Mouse (Mus musculus) liver, adult 2 months (tissue): ENCODE results near the gene Pusl1.

ENCODE experiments used
- CTCF ChIP-seq: fragments of 200-500 bp; IDR thresholded peaks from 2 replicates; pipeline ENCODE4 v1.5.1; 2011; ENCODE audit warnings: low read depth, low read length, control low read depth
- POLR2A ChIP-seq: fragments of 200-500 bp; IDR thresholded peaks from 2 replicates; pipeline ENCODE4 v1.6.1; 2011; ENCODE audit warnings: low read length, control low read depth; ENCODE audit not compliant: insufficient read depth; ENCODE audit errors: extremely low read depth

- TF ChIP-seq CTCF (no peak), POLR2A (no peak)
These were observed 49.8 kb downstream of the Pusl1 start for GRCm38 (mm10) chr4:155841651-155842270.
